Mouse (Mus musculus) midbrain, embryonic 12.5 days (tissue): ENCODE data around the gene Zfp768. TPM values are rescaled to one million over a fixed set of nuclear protein-coding genes. Genes with fewer than 3 reads are reported as not detected.
"Not testable (repeated sequence)": the region's sequence is repeated elsewhere in the genome, so short reads cannot be mapped to it uniquely, and the experiment has no call there.

Source experiments
- ATAC-seq: fragments of 200-750 bp; cut with Nextera tagmentation; 2 replicates; pipeline ENCODE4 v1.8.0; 2017; ENCODE audit warnings: low read depth, moderate TSS enrichment, moderate library complexity; ENCODE audit not compliant: low FRiP score
- H3K27ac ChIP-seq: fragments of 300-500 bp; sonication (generic); replicated peaks from 2 replicates; pipeline ENCODE4 v1.5.1; 2016; ENCODE audit warnings: mild to moderate bottlenecking
- H3K27me3 ChIP-seq: fragments of 300-500 bp; sonication (generic); 2 replicates; pipeline ENCODE4 v1.6.1; 2016; ENCODE audit warnings: mild to moderate bottlenecking
- H3K36me3 ChIP-seq: fragments of 300-500 bp; sonication (generic); 2 replicates; pipeline ENCODE4 v1.6.1; 2016
- H3K4me1 ChIP-seq: fragments of 300-500 bp; sonication (generic); 2 replicates; pipeline ENCODE4 v1.6.1; 2016
- H3K4me2 ChIP-seq: fragments of 300-500 bp; sonication (generic); replicated peaks from 2 replicates; pipeline ENCODE4 v1.6.1; 2016; ENCODE audit warnings: mild to moderate bottlenecking, moderate library complexity
- H3K4me3 ChIP-seq: fragments of 300-500 bp; sonication (generic); 2 replicates; pipeline ENCODE4 v1.5.1; 2016; ENCODE audit warnings: mild to moderate bottlenecking
- H3K9ac ChIP-seq: fragments of 300-500 bp; sonication (generic); replicated peaks from 2 replicates; pipeline ENCODE4 v1.6.1; 2016; ENCODE audit warnings: mild to moderate bottlenecking, moderate library complexity
- H3K9me3 ChIP-seq: fragments of 300-500 bp; sonication (generic); 2 replicates; pipeline ENCODE4 v1.6.1; 2016; ENCODE audit warnings: mild to moderate bottlenecking
- WGBS: fragments of 180-500 bp; shearing (Covaris S2); methylation state at CpG from one replicate; pipeline ENCODE4 v1.1.7; 2016; 5-methylcytosine and 5-hydroxymethylcytosine counted together
- polyA plus RNA-seq: library from polyadenylated mRNA; unstranded; fragments of >200 nt; fragmentation: Nextera tagmentation; extraction: Ambion mirVana; gene quantifications from 2 replicates; pipeline ENCODE4 v1.2.1, GENCODE M21; 2016

Zfp768 gene
- polyA plus RNA-seq, 1 experiment from 2014 or later, result 20.5 TPM

- Histone ChIP-seq H3K4me3 (peak within 1 kb of the TSS; percentile 77), H3K36me3 (peaks cover 13% of the 10 kb centered on the region), H3K9ac (peak within 1 kb of the TSS; percentile 77), H3K4me2 (peak within 1 kb of the TSS; percentile 73)
- 2% methylated on average over 49 of the region's 49 CpGs for WGBS
- ATAC-seq, result peak; percentile 92
- H3K27ac ChIP-seq, H3K27me3 ChIP-seq, H3K9me3 ChIP-seq, H3K4me1 ChIP-seq: not testable (repeated sequence)
These were observed 30.2 kb upstream of the Zfp768 start, which contains the start of gene Zfp747 for GRCm38 (mm10) chr7:127375271-127376245. TSS of gene Zfp747 (minus strand) at chr7:127376050.

DNA sequence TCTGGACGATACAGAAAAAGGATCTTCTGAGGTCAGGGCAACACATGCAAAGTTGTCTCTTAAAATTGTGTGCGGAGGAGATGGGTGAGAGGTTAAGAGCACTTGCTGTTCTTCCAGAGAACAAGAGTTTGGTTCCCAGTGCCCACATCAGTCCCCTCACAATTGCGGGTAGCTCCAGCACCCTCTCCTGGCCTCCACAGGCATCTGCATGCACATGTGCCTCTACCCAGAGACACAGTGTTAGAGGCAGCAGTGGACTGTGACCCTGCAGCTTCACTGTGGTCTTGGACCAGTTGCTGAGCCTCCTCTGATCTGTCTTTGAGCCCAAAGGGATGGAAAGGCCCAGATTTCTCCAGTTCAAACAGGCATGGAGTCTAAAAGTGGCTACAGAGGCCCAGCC, 26.5 kb upstream of the Zfp768 start:
- H3K4me2 ChIP-seq, H3K27me3 ChIP-seq, ATAC-seq, H3K4me1 ChIP-seq, H3K4me3 ChIP-seq, H3K9ac ChIP-seq, H3K27ac ChIP-seq, H3K9me3 ChIP-seq: not testable (repeated sequence)
- 81% methylated on average over 3 of the region's 3 CpGs for WGBS
- H3K36me3 ChIP-seq, result peaks cover 13% of the 10 kb centered on the region

GRCm38 (mm10) chr7:127371213-127371612, 25.8 kb upstream of the Zfp768 start:
- no peak overlapping the region for H3K27ac ChIP-seq
- H3K36me3 ChIP-seq, result peaks cover 13% of the 10 kb centered on the region
- H3K4me1 ChIP-seq, result 0 out of 2 replicates have a peak, but pooled peaks cover 3% of the 10 kb centered on the region
- H3K4me2 ChIP-seq, result no peak overlapping the region
- H3K9ac ChIP-seq, result no peak overlapping the region
- H3K27me3 ChIP-seq, result no peaks in the 10 kb centered on the region
- no peaks in the 10 kb centered on the region for H3K9me3 ChIP-seq
- WGBS, result 86% methylated on average over 2 of the region's 2 CpGs
- no peak overlapping the region for H3K4me3 ChIP-seq
- no peak for ATAC-seq

- Histone ChIP-seq H3K9ac (no peak overlapping the region), H3K4me1 (peaks cover 14% of the 10 kb centered on the region), H3K4me2 (no peak overlapping the region), H3K4me3 (no peak overlapping the region), H3K36me3 (no peaks in the 10 kb centered on the region), H3K9me3 (no peaks in the 10 kb centered on the region), H3K27me3 (peaks cover 21% of the 10 kb centered on the region), H3K27ac (no peak overlapping the region)
- 96% methylated on average over 3 of the region's 3 CpGs for WGBS
- ATAC-seq, result no peak
These were observed 20.9 kb upstream of the Zfp768 start for GRCm38 (mm10) chr7:127366249-127366648.

GRCm38 (mm10) chr7:127364166-127364565, 18.8 kb upstream of the Zfp768 start:
- no peaks in the 10 kb centered on the region for H3K36me3 ChIP-seq
- 46% methylated on average over 4 of the region's 4 CpGs for WGBS
- no peaks in the 10 kb centered on the region for H3K9me3 ChIP-seq
- H3K27me3 ChIP-seq, result peaks cover 28% of the 10 kb centered on the region
- ATAC-seq, result no peak
- H3K9ac ChIP-seq, result peak overlapping the region; percentile 59; the same call in 1 of the 2 replicates
- peak overlapping the region; percentile 65 for H3K4me2 ChIP-seq
- no peak overlapping the region for H3K27ac ChIP-seq
- H3K4me3 ChIP-seq, result peak overlapping the region; percentile 40
- H3K4me1 ChIP-seq, result peaks cover 14% of the 10 kb centered on the region

- WGBS, result under 1% methylated on average over 24 of the region's 24 CpGs
- ATAC-seq, result peak; percentile 58; the same call in 1 of the 2 replicates
- Histone ChIP-seq H3K36me3 (no peaks in the 10 kb centered on the region), H3K4me1 (peaks cover 14% of the 10 kb centered on the region), H3K9me3 (no peaks in the 10 kb centered on the region), H3K27me3 (peaks cover 28% of the 10 kb centered on the region), H3K4me3 (peak overlapping the region; percentile 40), H3K4me2 (peak overlapping the region; percentile 65), H3K9ac (peak overlapping the region; percentile 59), H3K27ac (0 out of 2 replicates have a peak overlapping the region, but pooled peaks have one; percentile 16)
These were observed 18.1 kb upstream of the Zfp768 start for GRCm38 (mm10) chr7:127363475-127363921.

GRCm38 (mm10) chr7:127362418-127362817, 17.0 kb upstream of the Zfp768 start:
- not testable (repeated sequence) for H3K27ac ChIP-seq
- 14% methylated on average over 13 of the region's 13 CpGs for WGBS

DNA sequence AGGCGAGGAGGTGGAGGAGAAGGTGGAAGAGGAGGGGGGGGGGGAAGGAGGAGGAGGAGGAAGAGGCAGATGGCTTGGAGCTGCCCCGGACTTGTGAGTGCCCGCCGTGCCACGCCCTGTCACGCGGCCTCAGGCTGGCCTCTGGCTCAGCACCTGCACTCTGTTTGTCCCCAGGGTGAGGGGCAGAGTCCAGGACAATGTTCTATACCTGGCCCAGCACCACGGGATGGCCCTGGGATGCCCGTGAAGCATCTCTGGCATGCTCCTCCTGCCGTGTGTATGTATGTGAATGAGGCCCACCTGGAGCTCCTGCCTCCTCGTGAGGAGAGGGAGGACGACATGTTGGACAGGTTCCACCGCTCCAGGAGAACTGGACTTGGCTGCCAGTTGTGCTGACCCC, 16.1 kb upstream of the Zfp768 start:
- no peak overlapping the region for H3K9ac ChIP-seq
- H3K36me3 ChIP-seq, result no peaks in the 10 kb centered on the region
- H3K4me2 ChIP-seq, result no peak overlapping the region
- H3K4me3 ChIP-seq, result no peak overlapping the region
- peaks cover 28% of the 10 kb centered on the region for H3K27me3 ChIP-seq
- peaks cover 14% of the 10 kb centered on the region for H3K4me1 ChIP-seq
- ATAC-seq, result no peak
- H3K27ac ChIP-seq, result no peak overlapping the region
- 59% methylated on average over 13 of the region's 13 CpGs for WGBS
- H3K9me3 ChIP-seq, result no peaks in the 10 kb centered on the region

More at GRCm38 (mm10) chr7:127362418-127362817, 17.0 kb upstream of the Zfp768 start:
- Histone ChIP-seq H3K27me3 (peaks cover 28% of the 10 kb centered on the region), H3K4me1 (peaks cover 14% of the 10 kb centered on the region), H3K4me2 (0 out of 2 replicates have a peak overlapping the region, but pooled peaks have one; percentile 26)
- not testable (repeated sequence) for ATAC-seq, H3K9me3 ChIP-seq, H3K4me3 ChIP-seq, H3K36me3 ChIP-seq, H3K9ac ChIP-seq

- Histone ChIP-seq H3K9me3 (no peaks in the 10 kb centered on the region), H3K4me3 (no peak overlapping the region), H3K36me3 (no peaks in the 10 kb centered on the region), H3K4me1 (peaks cover 14% of the 10 kb centered on the region), H3K9ac (no peak overlapping the region), H3K27ac (no peak overlapping the region), H3K27me3 (peaks cover 21% of the 10 kb centered on the region), H3K4me2 (no peak overlapping the region)
- ATAC-seq, result no peak
- 82% methylated on average over 4 of the region's 4 CpGs for WGBS
These were observed 14.9 kb upstream of the Zfp768 start for GRCm38 (mm10) chr7:127360265-127360664.

DNA sequence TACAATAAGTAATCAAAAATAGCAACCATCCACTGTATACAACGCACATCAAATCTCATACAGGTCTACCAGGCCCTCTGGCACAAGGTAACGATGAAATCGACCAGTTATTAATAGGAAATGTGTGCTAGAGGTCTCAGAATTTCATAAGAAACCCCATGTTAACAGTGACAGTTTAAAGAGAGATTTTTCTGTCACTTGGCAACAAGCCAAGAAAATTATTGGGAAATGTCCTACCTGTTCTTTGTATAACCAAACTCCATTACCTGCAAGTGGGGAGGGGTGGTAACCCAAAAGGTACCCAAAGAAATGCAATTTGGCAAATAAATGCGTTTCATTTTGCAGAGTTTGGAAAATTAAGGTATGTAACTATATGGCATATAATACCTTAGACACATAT, 13.1 kb upstream of the Zfp768 start:
- H3K4me3 ChIP-seq, result no peak overlapping the region
- no peak overlapping the region for H3K4me2 ChIP-seq
- ATAC-seq, result no peak
- H3K27me3 ChIP-seq, result peaks cover 16% of the 10 kb centered on the region
- WGBS, result 74% methylated on average over 4 of the region's 4 CpGs
- no peak overlapping the region for H3K27ac ChIP-seq
- H3K9me3 ChIP-seq, result no peaks in the 10 kb centered on the region
- no peaks in the 10 kb centered on the region for H3K36me3 ChIP-seq
- H3K4me1 ChIP-seq, result peaks cover 3% of the 10 kb centered on the region
- no peak overlapping the region for H3K9ac ChIP-seq

DNA sequence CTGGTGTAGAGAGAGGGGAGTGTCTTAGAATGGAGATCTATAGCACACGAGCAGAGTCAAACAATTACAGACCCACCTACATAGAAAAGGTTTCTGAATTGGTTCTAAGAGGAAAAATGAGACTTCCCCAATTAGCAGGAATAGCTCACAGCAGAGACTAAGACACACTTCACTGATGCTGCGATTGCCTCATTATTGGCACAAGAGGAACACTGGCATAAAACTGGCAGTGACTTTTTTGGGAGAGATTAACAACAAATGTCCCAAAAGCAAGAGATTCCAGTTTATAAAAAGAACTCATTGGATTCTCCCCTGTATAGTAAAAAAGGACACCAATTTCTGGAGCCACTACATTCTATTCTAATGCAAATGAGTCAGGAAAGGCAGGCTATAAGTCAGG, 12.5 kb upstream of the Zfp768 start:
- Histone ChIP-seq H3K9ac (no peak overlapping the region), H3K4me3 (no peak overlapping the region), H3K4me2 (no peak overlapping the region), H3K27ac (no peak overlapping the region), H3K36me3 (no peaks in the 10 kb centered on the region), H3K27me3 (peaks cover 12% of the 10 kb centered on the region), H3K4me1 (no peaks in the 10 kb centered on the region), H3K9me3 (no peaks in the 10 kb centered on the region)
- WGBS, result 59% methylated on average over 2 of the region's 2 CpGs
- no peak for ATAC-seq

- whole genome bisulfite sequencing, result 72% methylated on average over 3 of the region's 3 CpGs
These were observed 10.4 kb upstream of the Zfp768 start for GRCm38 (mm10) chr7:127355796-127356195.

More at GRCm38 (mm10) chr7:127355796-127356195, 10.4 kb upstream of the Zfp768 start:
- H3K36me3 ChIP-seq, result no peaks in the 10 kb centered on the region
- no peak overlapping the region for H3K4me3 ChIP-seq
- H3K4me1 ChIP-seq, result no peaks in the 10 kb centered on the region
- H3K4me2 ChIP-seq, result no peak overlapping the region
- no peaks in the 10 kb centered on the region for H3K9me3 ChIP-seq
- ATAC-seq, result no peak
- H3K27me3 ChIP-seq, result peaks cover 7% of the 10 kb centered on the region; the same call in 1 of the 2 replicates
- H3K27ac ChIP-seq, result no peak overlapping the region
- H3K9ac ChIP-seq, result no peak overlapping the region
